Mouse (Mus musculus) stomach, postnatal 0 days (tissue): ENCODE measurements around the gene Hsd17b6. TPM values are rescaled to one million over a fixed set of nuclear protein-coding genes. Genes with fewer than 3 reads are reported as not detected.
"Not testable (repeated sequence)": the region's sequence is repeated elsewhere in the genome, so short reads cannot be mapped to it uniquely, and the experiment has no call there.

Source experiments
- ATAC-seq: fragments of 200-750 bp; cut with Nextera tagmentation; 2 replicates; pipeline ENCODE4 v1.8.0; 2017; ENCODE audit not compliant: low FRiP score, low TSS enrichment
- DNase-seq: peaks from one replicate; pipeline ENCODE4 v3.0.0-alpha.2; 2016; ENCODE audit warnings: low spot score
- H3K27ac ChIP-seq: fragments of 300-500 bp; sonication (generic); replicated peaks from 2 replicates; pipeline ENCODE4 v1.5.1; 2014; ENCODE audit warnings: mild to moderate bottlenecking, control low read depth
- H3K27me3 ChIP-seq: fragments of 300-500 bp; sonication (generic); 2 replicates; pipeline ENCODE4 v1.6.1; 2014; ENCODE audit warnings: low read length; ENCODE audit not compliant: control insufficient read depth, insufficient read depth
- H3K36me3 ChIP-seq: fragments of 300-500 bp; sonication (generic); 2 replicates; pipeline ENCODE4 v1.6.1; 2014; ENCODE audit warnings: low read length, mixed read lengths; ENCODE audit not compliant: control insufficient read depth, insufficient read depth
- H3K4me1 ChIP-seq: fragments of 300-500 bp; sonication (generic); replicated peaks from 2 replicates; pipeline ENCODE4 v1.6.1; 2014; ENCODE audit warnings: antibody characterized with exemption; ENCODE audit not compliant: control insufficient read depth, insufficient read depth
- H3K4me2 ChIP-seq: fragments of 300-500 bp; sonication (generic); replicated peaks from 2 replicates; pipeline ENCODE4 v1.6.1; 2014; ENCODE audit warnings: low read depth, mild to moderate bottlenecking, control low read depth, moderate library complexity
- H3K4me3 ChIP-seq: fragments of 300-500 bp; sonication (generic); 2 replicates; pipeline ENCODE4 v1.5.1; 2014; ENCODE audit warnings: low read depth, low read length, control low read depth
- H3K9ac ChIP-seq: fragments of 300-500 bp; sonication (generic); 2 replicates; pipeline ENCODE4 v1.6.1; 2014; ENCODE audit warnings: mild to moderate bottlenecking, low read length, control low read depth, mixed read lengths
- H3K9me3 ChIP-seq: fragments of 300-500 bp; sonication (generic); 2 replicates; pipeline ENCODE4 v1.6.1; 2016; ENCODE audit warnings: low read length; ENCODE audit not compliant: control insufficient read depth
- CTCF ChIP-seq: IDR thresholded peaks from 2 replicates; pipeline ENCODE4 v1.5.1; 2016; ENCODE audit warnings: antibody characterized with exemption, low read depth, mild to moderate bottlenecking, moderate library complexity
- EP300 ChIP-seq: optimal IDR thresholded peaks from 2 replicates; pipeline ENCODE3; 2016; ENCODE audit warnings: antibody characterized with exemption
- WGBS: fragments of 180-500 bp; shearing (Covaris S2); extraction: QIAGEN DNeasy Blood & Tissue Kit; methylation state at CpG from one replicate; pipeline ENCODE4 v1.1.7; 2014; 5-methylcytosine and 5-hydroxymethylcytosine counted together
- polyA plus RNA-seq: library from polyadenylated mRNA; unstranded; fragments of >200 nt; fragmentation: Nextera tagmentation; extraction: Ambion mirVana; gene quantifications from 2 replicates; pipeline ENCODE4 v1.2.1, GENCODE M21; 2015

Gene Hsd17b6
- polyA plus RNA-seq, result 5.0 and 5.7 TPM in 2 replicates

DNA sequence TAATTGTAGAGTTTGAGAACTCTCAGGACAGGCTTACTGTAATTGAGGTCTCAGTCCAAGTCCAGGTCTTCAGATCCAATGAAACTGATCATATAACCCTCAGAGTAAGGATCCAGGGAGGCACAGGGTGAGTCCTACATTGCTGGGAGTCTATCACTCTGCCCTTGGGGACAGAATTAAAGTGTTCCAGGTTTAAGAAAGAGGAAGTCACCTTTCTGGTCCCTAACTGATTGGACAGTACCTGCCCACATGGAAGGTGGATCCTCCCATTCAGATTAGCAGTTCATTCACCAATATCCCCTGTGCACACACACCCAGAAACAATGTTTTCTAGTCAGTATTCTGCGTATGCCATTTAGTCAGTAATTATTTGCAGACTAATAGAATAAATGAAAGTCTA, at the start of gene Hsd17b6:
Gene Hsd17b6 (minus strand): TSS at position 166 of the 400 bp plus-strand sequence.
- no peak for ATAC-seq
- H3K4me2 ChIP-seq, result no peak within 1 kb of the TSS
- no peaks in the 10 kb centered on the region for H3K9me3 ChIP-seq
- no peak for DNase-seq
- no peak within 1 kb of the TSS for H3K4me3 ChIP-seq
- TF ChIP-seq CTCF (no peak), EP300 (no peak)
- H3K27ac ChIP-seq, result no peak within 1 kb of the TSS
- H3K4me1 ChIP-seq, result no peaks in the 10 kb centered on the region
- H3K27me3 ChIP-seq, result no peaks in the 10 kb centered on the region
- H3K36me3 ChIP-seq, result no peaks in the 10 kb centered on the region
- no peak within 1 kb of the TSS for H3K9ac ChIP-seq
- WGBS, result 71% methylated on average over 1 of the region's 1 CpGs

DNA sequence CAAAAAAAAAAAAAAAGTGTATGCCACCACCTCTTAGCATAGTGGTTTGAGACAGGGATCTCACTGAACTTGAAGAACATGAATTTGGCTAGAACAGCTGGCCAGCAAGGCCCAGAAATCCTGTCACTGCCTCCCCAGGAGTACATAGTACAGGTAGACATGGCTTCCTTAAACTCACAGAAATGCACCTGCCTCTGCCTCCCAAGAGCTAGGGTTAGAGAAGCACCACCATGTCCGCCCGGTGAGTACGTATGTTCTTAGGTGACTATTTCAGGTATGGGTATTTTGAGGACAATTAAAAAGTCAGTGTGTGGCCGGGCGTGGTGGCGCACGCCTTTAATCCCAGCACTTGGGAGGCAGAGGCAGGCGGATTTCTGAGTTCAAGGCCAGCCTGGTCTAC, 45.6 kb upstream of the Hsd17b6 start:
- TF ChIP-seq CTCF (no peak), EP300 (no peak)
- Histone ChIP-seq H3K9me3 (no peaks in the 10 kb centered on the region), H3K4me3 (no peak overlapping the region), H3K27ac (no peak overlapping the region), H3K9ac (no peak overlapping the region), H3K27me3 (no peaks in the 10 kb centered on the region), H3K36me3 (peaks cover 8% of the 10 kb centered on the region), H3K4me2 (no peak overlapping the region), H3K4me1 (no peaks in the 10 kb centered on the region)
- no peak for DNase-seq
- no peak for ATAC-seq
- WGBS, result 93% methylated on average over 8 of the region's 8 CpGs

DNA sequence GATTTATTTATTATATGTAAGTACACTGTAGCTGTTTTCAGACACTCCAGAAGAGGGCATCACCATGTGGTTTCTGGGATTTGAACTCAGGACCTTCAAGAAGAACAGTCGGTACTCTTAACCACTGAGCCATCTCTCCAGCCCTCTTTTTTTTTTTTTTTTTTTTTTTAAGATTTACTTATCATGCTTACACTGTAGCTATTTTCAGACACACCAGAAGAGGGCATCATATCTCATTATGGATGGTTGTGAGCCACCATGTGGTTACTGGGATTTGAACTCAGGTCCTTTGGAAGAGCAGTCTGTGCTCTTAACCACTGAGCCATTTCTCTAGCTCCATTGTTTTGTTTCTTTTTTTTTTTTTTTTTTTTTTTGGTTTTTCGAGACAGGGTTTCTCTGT, 44.7 kb upstream of the Hsd17b6 start:
- not testable (repeated sequence) for H3K4me2 ChIP-seq, H3K9me3 ChIP-seq, H3K36me3 ChIP-seq, H3K9ac ChIP-seq, DNase-seq, H3K4me3 ChIP-seq, H3K4me1 ChIP-seq, H3K27me3 ChIP-seq, ATAC-seq, H3K27ac ChIP-seq
- 93% methylated on average over 1 of the region's 2 CpGs for WGBS

DNA sequence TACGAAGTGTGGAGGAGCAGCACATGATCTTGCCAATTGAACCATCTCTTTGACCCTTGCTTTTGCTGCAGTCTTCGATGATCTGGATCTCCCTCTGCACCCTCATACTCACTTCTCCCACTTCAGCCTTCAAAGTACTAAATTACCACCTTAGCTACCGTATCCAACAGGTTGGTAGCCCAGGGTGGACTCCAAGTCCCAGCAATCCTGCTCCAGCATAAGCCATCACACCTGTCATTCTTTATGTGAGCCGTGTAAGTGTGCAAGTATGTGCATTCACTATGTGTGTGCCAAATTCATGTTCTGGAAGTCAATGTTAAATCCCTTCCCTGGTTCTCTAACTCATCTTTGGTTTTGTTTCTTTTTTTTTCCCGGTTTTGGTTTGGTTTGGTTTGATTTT, 44.2 kb upstream of the Hsd17b6 start:
- Histone ChIP-seq H3K27ac (no peak overlapping the region), H3K9ac (no peak overlapping the region), H3K4me2 (no peak overlapping the region), H3K36me3 (peaks cover 10% of the 10 kb centered on the region), H3K4me3 (no peak overlapping the region), H3K9me3 (no peaks in the 10 kb centered on the region), H3K27me3 (no peaks in the 10 kb centered on the region), H3K4me1 (no peaks in the 10 kb centered on the region)
- no peak for ATAC-seq
- TF ChIP-seq EP300, result no peak
- no peak for TF ChIP-seq CTCF
- WGBS, result 93% methylated on average over 5 of the region's 5 CpGs
- peak; percentile 12 for DNase-seq

DNA sequence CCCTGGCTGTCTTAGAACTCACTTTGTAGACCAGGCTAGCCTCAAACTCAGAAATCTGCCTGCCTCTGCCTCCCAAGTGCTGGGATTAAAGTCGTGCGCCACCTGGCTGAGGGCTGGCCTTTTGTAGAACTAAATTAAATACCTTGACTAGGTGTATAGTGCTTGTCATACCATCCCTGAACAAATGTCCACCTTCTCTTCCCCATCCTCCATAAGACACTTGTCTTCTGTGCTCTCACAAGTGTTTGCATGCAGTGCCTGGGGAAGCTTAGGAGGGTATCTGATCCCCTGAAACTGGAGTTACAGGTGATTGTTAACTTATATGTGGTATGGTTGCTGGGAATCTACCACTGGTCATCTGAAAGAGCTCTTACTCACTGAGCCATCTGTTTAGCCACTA, 42.9 kb upstream of the Hsd17b6 start:
- ATAC-seq (no peak), DNase-seq (no peak)
- Histone ChIP-seq H3K27ac (no peak overlapping the region), H3K27me3 (no peaks in the 10 kb centered on the region), H3K9me3 (no peaks in the 10 kb centered on the region), H3K9ac (no peak overlapping the region), H3K4me2 (no peak overlapping the region), H3K36me3 (peaks cover 16% of the 10 kb centered on the region), H3K4me3 (no peak overlapping the region), H3K4me1 (no peaks in the 10 kb centered on the region)
- WGBS, result 68% methylated on average over 2 of the region's 2 CpGs
- TF ChIP-seq CTCF, result no peak; the same call in 1 of the 2 replicates
- no peak for TF ChIP-seq EP300

DNA sequence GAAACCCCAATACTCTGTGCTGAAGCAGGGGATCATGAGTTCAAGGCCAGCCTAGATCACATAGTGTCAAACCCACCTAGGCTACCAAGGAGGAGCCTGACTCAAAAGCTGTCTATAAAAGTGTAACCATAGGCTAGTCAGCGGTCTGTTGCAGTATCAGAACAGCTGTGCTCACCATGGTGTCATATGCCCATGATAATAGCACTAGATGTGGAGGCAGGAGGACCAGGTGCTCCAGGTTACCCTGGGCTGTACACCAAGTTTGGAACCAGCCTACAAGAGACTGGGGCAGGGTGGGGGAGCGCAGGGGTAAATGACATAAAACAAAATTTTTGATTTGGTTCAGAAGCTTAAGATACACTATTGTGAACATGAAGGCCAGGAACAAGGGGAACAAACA, 42.3 kb upstream of the Hsd17b6 start:
- H3K9ac ChIP-seq, result no peak overlapping the region
- 98% methylated on average over 2 of the region's 2 CpGs for WGBS
- no peaks in the 10 kb centered on the region for H3K4me1 ChIP-seq
- H3K27me3 ChIP-seq, result no peaks in the 10 kb centered on the region
- DNase-seq, result peak; percentile 12
- TF ChIP-seq EP300, result no peak
- no peak for TF ChIP-seq CTCF
- H3K36me3 ChIP-seq, result peaks cover 17% of the 10 kb centered on the region
- peak; percentile 54; the same call in 1 of the 2 replicates for ATAC-seq
- no peaks in the 10 kb centered on the region for H3K9me3 ChIP-seq
- H3K4me2 ChIP-seq, result no peak overlapping the region
- H3K4me3 ChIP-seq, result no peak overlapping the region
- H3K27ac ChIP-seq, result no peak overlapping the region
